In genomic region chr12:107285622-107286021, GRCm38 (mm10) we compare ENCODE assay signal across 21 mouse cellular contexts.
DNase-seq lines count a peak whose midpoint lies in the region; ATAC-seq and TF ChIP-seq lines count a peak whose summit lies in the region.
"Had no signal": no experiment of that assay in that cellular context is flagged by ENCODE, and none has a peak within 500 bp of the region (broad histone marks: within the 10 kb centered on the region; RNA-seq: fewer than 3 reads in every experiment).

No protein-coding gene starts in this region.

- 51% methylated on average over 9 of the region's 9 CpGs for WGBS in forebrain, embryonic 13.5 days
- WGBS in forebrain, embryonic 10.5 days, result 89% methylated on average over 9 of the region's 9 CpGs
- WGBS in forebrain, postnatal 0 days, result 27% methylated on average over 9 of the region's 9 CpGs

- DNase-seq in forebrain, embryonic 10.5 days (ENCODE audit: extremely low spot score, low spot score), result no peak
- peak; percentile 6 to 43 for DNase-seq in left cerebral cortex, postnatal 14 days (ENCODE audit: low spot score in 2 of 2)
- DNase-seq in left cerebral cortex, postnatal 4 days, result no peak
- peak; percentile 5 for DNase-seq in right cerebral cortex, postnatal 25 days
- no peak for DNase-seq in right cerebral cortex, postnatal 36 days (ENCODE audit: low spot score in 2 of 2)
- DNase-seq in forebrain, postnatal 0 days, result peak; percentile 82
- DNase-seq in neural tube, embryonic 10.5 days (ENCODE audit: extremely low spot score, low spot score), result no peak
- DNase-seq: adrenal gland, postnatal 10 days; B cell, adult 2 months; cerebellum, adult 2 months; cerebellum, postnatal 14 days; embryo, embryonic 11 days; gastrocnemius, postnatal 25 days had no signal

- H3K4me1 ChIP-seq in forebrain, embryonic 13.5 days, result no peaks in the 10 kb centered on the region
- H3K4me1 ChIP-seq in forebrain, embryonic 10.5 days, result peaks cover 14% of the 10 kb centered on the region
- no peaks in the 10 kb centered on the region for H3K4me1 ChIP-seq in forebrain, postnatal 0 days (ENCODE audit: insufficient read depth)
- H3K4me1 ChIP-seq: embryonic facial prominence, embryonic 12.5 days; heart, embryonic 12.5 days; intestine, embryonic 15.5 days had no signal

- no peak for TF ChIP-seq CTCF in forebrain, postnatal 0 days (IDR thresholded peaks at IDR 0.05; ENCODE audit: low read depth)

- ATAC-seq in forebrain, embryonic 13.5 days, result peak; percentile 70; the same call in 1 of the 2 replicates
- ATAC-seq in forebrain, postnatal 0 days, result peak; percentile 92
- ATAC-seq: CD4-positive, CD25-positive, alpha-beta regulatory T cell, adult 4 months; intestine, embryonic 15.5 days had no signal

- H3K4me3 ChIP-seq in forebrain, embryonic 13.5 days, result no peak overlapping the region
- no peak overlapping the region for H3K4me3 ChIP-seq in forebrain, embryonic 10.5 days
- no peak overlapping the region for H3K4me3 ChIP-seq in forebrain, postnatal 0 days (ENCODE audit: low read depth, low read length)
- H3K4me3 ChIP-seq: embryonic facial prominence, embryonic 12.5 days; heart, embryonic 12.5 days; hindbrain, embryonic 10.5 days; intestine, embryonic 15.5 days had no signal

- intact Hi-C loops in left cerebral cortex, postnatal 14 days (cut with DNase I), result no loop called here
- intact Hi-C loops in left cerebral cortex, postnatal 4 days (cut with DNase I), result no loop called here

- no peaks in the 10 kb centered on the region for H3K27me3 ChIP-seq in forebrain, embryonic 13.5 days
- H3K27me3 ChIP-seq in forebrain, embryonic 10.5 days (ENCODE audit: poor library complexity, severe bottlenecking), result no peaks in the 10 kb centered on the region
- no peaks in the 10 kb centered on the region for H3K27me3 ChIP-seq in forebrain, postnatal 0 days (ENCODE audit: insufficient read depth, low read length)
- H3K27me3 ChIP-seq: embryonic facial prominence, embryonic 12.5 days; heart, embryonic 12.5 days; intestine, embryonic 15.5 days had no signal

- H3K27ac ChIP-seq in forebrain, embryonic 13.5 days, result no peak overlapping the region
- H3K27ac ChIP-seq in forebrain, embryonic 10.5 days, result no peak overlapping the region
- 0 out of 2 replicates have a peak overlapping the region, but pooled peaks have one; percentile 45 for H3K27ac ChIP-seq in forebrain, postnatal 0 days (ENCODE audit: low read depth, low read length)
- H3K27ac ChIP-seq: embryonic facial prominence, embryonic 12.5 days; hindbrain, embryonic 10.5 days; hindbrain, embryonic 14.5 days; intestine, embryonic 15.5 days had no signal

- no peak overlapping the region for H3K9ac ChIP-seq in forebrain, embryonic 13.5 days
- H3K9ac ChIP-seq in forebrain, postnatal 0 days, result no peak overlapping the region
- H3K9ac ChIP-seq: embryonic facial prominence, embryonic 12.5 days; heart, embryonic 12.5 days; hindbrain, embryonic 14.5 days; intestine, embryonic 15.5 days had no signal

- no peaks in the 10 kb centered on the region for H3K9me3 ChIP-seq in forebrain, embryonic 13.5 days (replicated peaks)
- H3K9me3 ChIP-seq in forebrain, embryonic 10.5 days, result no peaks in the 10 kb centered on the region
- H3K9me3 ChIP-seq in forebrain, postnatal 0 days (ENCODE audit: low read length), result no peaks in the 10 kb centered on the region
- H3K9me3 ChIP-seq: embryonic facial prominence, embryonic 12.5 days; heart, embryonic 12.5 days; hindbrain, embryonic 10.5 days; intestine, embryonic 15.5 days had no signal

- H3K4me2 ChIP-seq in forebrain, embryonic 13.5 days, result no peak overlapping the region
- H3K4me2 ChIP-seq in forebrain, postnatal 0 days (ENCODE audit: low read depth), result no peak overlapping the region
- H3K4me2 ChIP-seq: embryonic facial prominence, embryonic 12.5 days; heart, embryonic 12.5 days; hindbrain, embryonic 14.5 days; intestine, embryonic 15.5 days had no signal

- H3K36me3 ChIP-seq in forebrain, embryonic 13.5 days (ENCODE audit: poor library complexity, severe bottlenecking), result no peaks in the 10 kb centered on the region
- H3K36me3 ChIP-seq in forebrain, embryonic 10.5 days (replicated peaks), result no peaks in the 10 kb centered on the region
- H3K36me3 ChIP-seq in forebrain, postnatal 0 days (ENCODE audit: insufficient read depth), result no peaks in the 10 kb centered on the region
- H3K36me3 ChIP-seq: embryonic facial prominence, embryonic 12.5 days; G1E; heart, embryonic 12.5 days; hindbrain, embryonic 10.5 days; intestine, embryonic 15.5 days had no signal

Comparison
In these comparisons a context has a peak if more than half of its experiments do, and no peak if none do; other contexts are left out.
1. DNase-seq: peak in left cerebral cortex, postnatal 14 days (2 of 2), right cerebral cortex, postnatal 25 days (single experiment) and forebrain, postnatal 0 days (single experiment); none in forebrain, embryonic 10.5 days (single experiment), left cerebral cortex, postnatal 4 days (single experiment), right cerebral cortex, postnatal 36 days (0 of 2) and neural tube, embryonic 10.5 days (single experiment).